Mouse (Mus musculus) urinary bladder, postnatal 36 days (tissue): ENCODE data around the gene Slc9a9.

ENCODE experiments used
- DNase-seq, 2 experiments: peaks; one replicate each; pipeline ENCODE4 v3.0.0; 2022; ENCODE audit warnings: low spot score in 2 of 2, mixed read lengths in 1 of 2

Gene Slc9a9

GRCm38 (mm10) chr9:95150998-95151397 lies 481.3 kb downstream of the Slc9a9 start:
- no peak for DNase-seq

- no peak for DNase-seq
Observed at GRCm38 (mm10) chr9:95151746-95152145, 482.0 kb downstream of the Slc9a9 start.

- DNase-seq = no peak
Observed at GRCm38 (mm10) chr9:95153966-95154365, 484.3 kb downstream of the Slc9a9 start.

- DNase-seq = no peak
Observed at GRCm38 (mm10) chr9:95157948-95158347, 488.2 kb downstream of the Slc9a9 start.

- DNase-seq = no peak
Observed at GRCm38 (mm10) chr9:95158916-95159315, 489.2 kb downstream of the Slc9a9 start.

GRCm38 (mm10) chr9:95160575-95161300 lies 491.0 kb downstream of the Slc9a9 start:
- no peak for DNase-seq

GRCm38 (mm10) chr9:95161699-95162098 lies 492.0 kb downstream of the Slc9a9 start:
- DNase-seq = no peak

GRCm38 (mm10) chr9:95166224-95166623 lies 496.5 kb downstream of the Slc9a9 start:
- DNase-seq = no peak

GRCm38 (mm10) chr9:95167806-95168205 lies 498.1 kb downstream of the Slc9a9 start:
- no peak for DNase-seq

GRCm38 (mm10) chr9:95168487-95169008 lies 498.8 kb downstream of the Slc9a9 start:
- DNase-seq = no peak

- no peak for DNase-seq
Observed at GRCm38 (mm10) chr9:95178170-95178569, 508.5 kb downstream of the Slc9a9 start.

GRCm38 (mm10) chr9:95180005-95180404 lies 510.3 kb downstream of the Slc9a9 start:
- DNase-seq = no peak

- DNase-seq = no peak
Observed at GRCm38 (mm10) chr9:95180569-95180968, 510.9 kb downstream of the Slc9a9 start.

- no peak for DNase-seq
Observed at GRCm38 (mm10) chr9:95181241-95182043, 511.7 kb downstream of the Slc9a9 start.

GRCm38 (mm10) chr9:95182272-95182671 lies 512.6 kb downstream of the Slc9a9 start:
- DNase-seq = no peak

- DNase-seq = no peak
Observed at GRCm38 (mm10) chr9:95184453-95184852, 514.7 kb downstream of the Slc9a9 start.

GRCm38 (mm10) chr9:95185840-95186239 lies 516.1 kb downstream of the Slc9a9 start:
- no peak for DNase-seq

- no peak for DNase-seq
Observed at GRCm38 (mm10) chr9:95186386-95187289, 516.9 kb downstream of the Slc9a9 start.

GRCm38 (mm10) chr9:95188362-95189217 lies 518.9 kb downstream of the Slc9a9 start:
- DNase-seq = peak in 1 of 2 experiments; percentile 12

- DNase-seq = no peak
Observed at GRCm38 (mm10) chr9:95189218-95189605, 519.5 kb downstream of the Slc9a9 start.

GRCm38 (mm10) chr9:95191442-95191841 lies 521.7 kb downstream of the Slc9a9 start:
- no peak for DNase-seq
